Mouse (Mus musculus) liver, adult (tissue): ENCODE data around the gene Nol4l.

Experiments used
- GATA4 ChIP-seq: IDR thresholded peaks from 2 replicates; pipeline ENCODE4 v1.6.1; 2014; ENCODE audit warnings: mild to moderate bottlenecking, low read length; ENCODE audit not compliant: insufficient replicate concordance

Nol4l gene

GRCm38 (mm10) chr2:153529931-153530766, at the start of gene Nol4l:
Gene Nol4l (minus strand): TSS chr2:153529971.
- no peak for TF ChIP-seq GATA4

GRCm38 (mm10) chr2:153577122-153577521, 47.4 kb upstream of the Nol4l start:
- no peak for TF ChIP-seq GATA4

- TF ChIP-seq GATA4 = no peak
These were observed 46.4 kb upstream of the Nol4l start for GRCm38 (mm10) chr2:153576150-153576549.

GRCm38 (mm10) chr2:153575554-153575953, 45.8 kb upstream of the Nol4l start:
- no peak for TF ChIP-seq GATA4

DNA sequence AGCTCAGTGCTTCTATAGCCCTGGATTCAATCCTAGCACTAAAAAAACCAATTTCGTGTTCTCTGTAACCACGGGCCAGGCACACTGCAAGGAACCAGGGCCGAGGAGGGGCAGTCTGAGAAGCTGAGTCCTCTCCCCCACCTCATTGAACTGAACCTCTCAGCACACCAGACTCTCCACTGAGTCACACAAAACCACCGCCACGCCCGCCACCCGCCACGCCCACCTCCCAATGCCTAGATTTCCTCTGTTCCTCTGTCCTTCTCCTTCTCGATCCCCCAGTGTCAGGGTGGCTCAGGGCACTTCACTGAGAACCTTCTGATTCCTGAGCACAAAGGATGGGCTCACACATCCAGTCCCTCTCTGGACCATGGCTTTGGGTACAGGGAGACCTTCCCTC, 43.3 kb upstream of the Nol4l start:
- no peak for TF ChIP-seq GATA4

DNA sequence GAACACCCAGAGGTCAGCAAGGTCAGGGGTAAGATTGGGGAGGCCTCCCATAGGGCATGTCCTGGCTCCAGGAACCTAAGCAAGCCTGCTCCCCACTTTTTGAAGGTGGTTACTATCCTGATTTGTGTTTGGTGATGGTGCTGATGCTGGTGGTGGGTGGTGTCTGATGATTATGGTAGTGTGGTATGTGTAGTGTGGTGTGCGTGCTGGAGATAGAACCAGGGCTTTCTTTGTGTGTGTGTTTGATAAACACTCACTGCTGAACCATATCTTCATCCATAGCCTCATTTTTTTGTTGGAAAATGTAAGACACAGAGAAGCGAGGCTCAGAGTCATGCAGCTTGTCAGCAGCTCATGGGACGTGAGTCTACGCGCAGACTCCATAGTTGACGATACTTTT, 38.8 kb upstream of the Nol4l start:
- TF ChIP-seq GATA4 = no peak

- no peak for TF ChIP-seq GATA4
These were observed 38.2 kb upstream of the Nol4l start for GRCm38 (mm10) chr2:153568013-153568412.

- no peak for TF ChIP-seq GATA4
These were observed 34.6 kb upstream of the Nol4l start for GRCm38 (mm10) chr2:153564343-153564742.

GRCm38 (mm10) chr2:153561564-153561963, 31.8 kb upstream of the Nol4l start:
- TF ChIP-seq GATA4 = no peak

GRCm38 (mm10) chr2:153560664-153561541, 31.1 kb upstream of the Nol4l start:
- no peak for TF ChIP-seq GATA4

GRCm38 (mm10) chr2:153559613-153560152, 29.9 kb upstream of the Nol4l start:
- TF ChIP-seq GATA4 = no peak

DNA sequence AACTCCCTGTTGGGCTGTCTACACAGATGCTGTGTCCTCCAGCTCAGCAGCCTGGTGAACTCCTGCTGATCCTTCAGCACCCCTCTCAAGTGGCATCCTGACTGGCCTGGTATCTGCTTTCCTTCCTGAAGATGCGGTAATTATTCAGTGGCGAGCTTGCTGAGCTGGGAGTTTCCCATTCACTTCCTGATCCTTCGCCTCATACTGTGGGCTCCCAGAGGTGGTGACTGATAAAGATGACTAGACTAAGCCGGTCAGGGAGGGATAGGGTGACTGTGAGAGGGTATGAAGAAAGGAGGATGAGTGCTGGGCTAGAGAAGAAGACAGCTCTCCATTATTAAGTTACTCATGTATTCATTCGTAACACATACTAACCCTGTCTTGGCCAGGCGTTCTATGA, 28.7 kb upstream of the Nol4l start:
- TF ChIP-seq GATA4 = peak; percentile 51; the same call in 1 of the 2 replicates

DNA sequence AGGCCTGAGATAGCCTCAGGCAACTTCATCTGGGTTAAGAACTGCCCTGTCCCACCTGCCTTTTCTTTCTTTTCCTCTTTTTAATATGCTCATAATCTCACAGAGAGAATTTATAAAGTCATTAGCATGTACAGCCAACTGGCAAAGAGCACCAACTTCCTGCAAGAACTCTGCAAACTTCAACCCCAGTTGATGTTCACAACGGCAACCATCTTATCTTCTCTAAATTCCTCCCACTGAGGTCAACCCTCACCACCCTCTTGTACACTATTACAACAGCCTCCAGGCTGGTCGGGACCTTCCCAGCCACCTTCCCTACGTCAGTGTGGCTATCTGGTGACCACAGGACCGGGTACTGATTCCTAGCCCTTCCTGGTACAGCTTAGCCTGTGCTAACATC, 27.5 kb upstream of the Nol4l start:
- TF ChIP-seq GATA4 = no peak

GRCm38 (mm10) chr2:153556208-153556607, 26.4 kb upstream of the Nol4l start:
- no peak for TF ChIP-seq GATA4

DNA sequence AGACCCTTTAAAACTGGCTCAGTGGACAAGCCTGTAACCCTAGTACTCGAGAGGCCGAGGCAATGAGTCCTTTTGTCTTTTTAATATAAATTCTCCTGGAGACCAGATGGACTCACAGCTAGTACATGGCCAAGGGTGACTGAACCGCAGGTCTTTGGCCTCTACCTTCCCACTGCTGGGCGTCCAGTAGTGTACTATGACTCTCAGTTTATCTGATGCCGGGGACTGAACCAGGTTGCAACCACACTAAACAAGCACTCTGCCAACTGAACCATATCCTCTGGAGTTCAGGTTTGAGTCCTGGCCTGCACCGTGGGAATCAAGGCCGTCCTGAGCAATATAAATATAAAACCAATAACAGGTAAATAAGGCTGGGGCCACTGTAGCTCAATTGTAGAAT, 24.8 kb upstream of the Nol4l start:
- peak; percentile 92 for TF ChIP-seq GATA4

DNA sequence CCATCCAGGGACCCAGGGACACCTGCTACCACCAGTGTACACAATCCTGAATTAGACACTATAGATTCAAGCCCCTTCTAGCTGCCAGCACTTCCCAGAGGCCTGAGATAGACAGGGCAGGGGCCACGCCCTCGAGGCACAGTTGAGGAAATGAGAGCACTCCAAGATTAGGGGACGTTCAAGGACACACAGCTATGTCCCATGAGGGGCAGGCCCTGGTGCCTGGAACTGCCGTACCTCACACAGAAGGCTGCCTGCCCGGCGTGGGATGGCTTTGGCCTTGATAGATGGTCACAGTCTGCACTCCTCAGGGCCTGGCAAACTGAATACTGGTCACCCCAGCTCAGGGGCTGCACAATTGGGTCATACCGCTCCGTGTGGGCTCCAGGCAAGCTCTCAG, 19.7 kb upstream of the Nol4l start:
- TF ChIP-seq GATA4 = no peak
